In the genomic region with DNA sequence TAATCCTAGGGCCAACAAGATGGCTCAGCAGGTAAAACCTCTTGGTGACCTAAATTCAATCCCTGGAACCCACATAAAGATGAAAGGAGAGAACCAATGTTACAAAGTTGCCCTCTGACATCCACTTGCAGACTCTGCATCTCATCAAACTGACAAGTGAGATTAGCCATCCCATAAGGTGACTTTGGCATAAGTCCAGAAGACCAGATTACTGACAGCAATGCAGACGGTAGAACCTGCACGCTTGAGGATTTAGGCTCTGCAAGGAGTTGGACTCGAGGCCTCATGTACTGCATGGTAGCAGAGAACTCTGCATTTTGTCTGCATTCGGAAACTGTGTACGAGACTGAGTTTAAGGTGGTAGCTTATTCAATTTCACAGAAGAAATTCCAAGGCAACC, we compare ENCODE assay signal across 21 mouse cellular contexts. TPM values are rescaled to one million over a fixed set of nuclear protein-coding genes. Genes with fewer than 3 reads are reported as not detected.
"Had no signal": no experiment of that assay in that cellular context is flagged by ENCODE, and none has a peak within 500 bp of the region (broad histone marks: within the 10 kb centered on the region; RNA-seq: fewer than 3 reads in every experiment).

No protein-coding gene starts in this region.

- H3K27ac ChIP-seq: kidney, postnatal 0 days; layer of hippocampus, adult 2 months; liver, embryonic 13.5 days; macrophage; neural tube, embryonic 13.5 days; stomach, embryonic 15.5 days had no signal

- ATAC-seq: intestine, embryonic 16.5 days had no signal

- H3K4me3 ChIP-seq: layer of hippocampus, adult 2 months; liver, embryonic 13.5 days; myocyte; neural tube, embryonic 13.5 days; stomach, embryonic 15.5 days had no signal

- H3K9ac ChIP-seq: liver, embryonic 13.5 days; neural tube, embryonic 13.5 days; stomach, embryonic 15.5 days had no signal

- H3K4me1 ChIP-seq: liver, embryonic 13.5 days; stomach, embryonic 15.5 days had no signal

- DNase-seq: kidney, adult 18-20 months; kidney, postnatal 25 days; layer of hippocampus, adult 9-11 months; liver, embryonic 13.5 days; lung, adult 2 months; midbrain, embryonic 14.5 days; right cerebral cortex, postnatal 25 days; spleen, adult 18-20 months; thymus, postnatal 36 days had no signal

- H3K4me2 ChIP-seq: liver, embryonic 13.5 days; neural tube, embryonic 13.5 days; stomach, embryonic 15.5 days had no signal

- H3K27me3 ChIP-seq: stomach, embryonic 15.5 days had no signal

- H3K36me3 ChIP-seq: liver, embryonic 13.5 days; neural tube, embryonic 13.5 days; stomach, embryonic 15.5 days had no signal

- H3K9me3 ChIP-seq: liver, embryonic 13.5 days; neural tube, embryonic 13.5 days; stomach, embryonic 15.5 days had no signal

RNA-seq across cellular contexts. Expression of a gene that starts 4.2 kb away (rescaled TPM):
- total RNA-seq: megakaryocyte, adult 5-6 weeks; monocyte, adult 5-6 weeks had no signal
- polyA plus RNA-seq: kidney, embryonic 14.5 days; kidney, postnatal 0 days; limb, embryonic 11.5 days; liver, adult 2 months; macrophage had no signal
